23 mouse cellular contexts compared by ENCODE assay signal in the genomic region with DNA sequence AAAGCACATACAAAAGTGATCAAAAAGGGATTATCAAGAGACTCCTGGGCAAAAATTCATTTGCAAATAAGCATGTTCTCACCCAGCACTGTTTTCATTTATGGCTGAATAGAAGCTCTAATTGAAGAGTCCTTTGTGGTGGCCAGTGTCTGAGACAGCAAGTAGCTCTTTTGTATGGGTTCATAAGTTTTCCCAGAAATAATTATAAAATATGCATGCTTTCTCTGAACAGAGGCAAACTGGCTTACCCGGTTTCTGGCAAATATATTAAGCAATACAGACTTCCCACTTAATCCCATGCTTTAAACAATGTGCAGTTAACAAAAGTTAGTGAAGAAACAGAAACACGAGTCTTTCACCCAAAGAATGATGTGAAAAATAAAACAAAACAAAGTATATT.
DNase-seq lines count a peak whose midpoint lies in the region; ATAC-seq lines count a peak whose summit lies in the region.
"Had no signal": no experiment of that assay in that cellular context is flagged by ENCODE, and none has a peak within 500 bp of the region (broad histone marks: within the 10 kb centered on the region; RNA-seq: fewer than 3 reads in every experiment).

No protein-coding gene starts in this region.

- no peaks in the 10 kb centered on the region for H3K9me3 ChIP-seq in midbrain, embryonic 11.5 days (ENCODE audit: control insufficient read depth, low read length)
- H3K9me3 ChIP-seq in midbrain, embryonic 16.5 days (replicated peaks; ENCODE audit: control insufficient read depth, low read length, poor library complexity, severe bottlenecking) = no peaks in the 10 kb centered on the region
- H3K9me3 ChIP-seq: G1E had no signal

- H3K4me3 ChIP-seq in midbrain, embryonic 11.5 days (ENCODE audit: low read depth, low read length) = no peak overlapping the region
- no peak overlapping the region for H3K4me3 ChIP-seq in midbrain, embryonic 16.5 days (ENCODE audit: low read depth, low read length)

- ATAC-seq in midbrain, embryonic 11.5 days (ENCODE audit: low FRiP score) = no peak
- ATAC-seq in midbrain, embryonic 16.5 days = no peak
- ATAC-seq: activated CD4-positive, CD25-positive, alpha-beta regulatory T cell, adult 4 months; CD4-positive, CD25-positive, alpha-beta regulatory T cell, adult 4 months; Patski had no signal

- no peaks in the 10 kb centered on the region for H3K4me1 ChIP-seq in midbrain, embryonic 11.5 days (ENCODE audit: control insufficient read depth, insufficient read depth, low read length)
- no peaks in the 10 kb centered on the region for H3K4me1 ChIP-seq in midbrain, embryonic 16.5 days (ENCODE audit: control insufficient read depth, insufficient read depth, low read length)

- H3K27ac ChIP-seq in midbrain, embryonic 11.5 days (ENCODE audit: low read depth, low read length) = no peak overlapping the region
- H3K27ac ChIP-seq in midbrain, embryonic 16.5 days (ENCODE audit: low read length) = no peak overlapping the region

- WGBS in midbrain, embryonic 11.5 days = 85% methylated on average over 2 of the region's 2 CpGs
- WGBS in midbrain, embryonic 16.5 days = 71% methylated on average over 2 of the region's 2 CpGs

- H3K4me2 ChIP-seq in midbrain, embryonic 11.5 days = no peak overlapping the region
- no peak overlapping the region for H3K4me2 ChIP-seq in midbrain, embryonic 16.5 days (ENCODE audit: low read length)

- DNase-seq in midbrain, embryonic 11.5 days (ENCODE audit: low spot score, missing footprints) = peak; percentile 62
- peak; percentile 55 for DNase-seq in Muller cell, postnatal 12 days (ENCODE audit: inconsistent ontology term)
- peak; percentile 44 for DNase-seq in adipocyte (ENCODE audit: low spot score)
- DNase-seq in urinary bladder, postnatal 25 days (ENCODE audit: low spot score) = no peak
- DNase-seq in right cerebral cortex, postnatal 36 days (ENCODE audit: low spot score in 2 of 2) = no peak
- DNase-seq: adrenal gland, adult 2 months; adrenal gland, adult 8-10 months; adrenal gland, postnatal 10 days; adrenal gland, postnatal 14 days; adrenal gland, postnatal 25 days; adrenal gland, postnatal 36 days; B cell, adult 2 months; cerebellum, adult 11 months; cerebellum, adult 11-12 months; cerebellum, adult 18-20 months; cerebellum, adult 2 months; cerebellum, adult 8-10 months had no signal

- no peaks in the 10 kb centered on the region for H3K27me3 ChIP-seq in midbrain, embryonic 11.5 days (ENCODE audit: control insufficient read depth, insufficient read depth, low read length)
- H3K27me3 ChIP-seq in midbrain, embryonic 16.5 days (ENCODE audit: control insufficient read depth, insufficient read depth, low read depth, low read length) = no peaks in the 10 kb centered on the region
- H3K27me3 ChIP-seq: CH12.LX had no signal

- no peak overlapping the region for H3K9ac ChIP-seq in midbrain, embryonic 11.5 days (ENCODE audit: low read length)
- H3K9ac ChIP-seq in midbrain, embryonic 16.5 days (ENCODE audit: low read depth, low read length) = no peak overlapping the region

- no peaks in the 10 kb centered on the region for H3K36me3 ChIP-seq in midbrain, embryonic 11.5 days (ENCODE audit: control insufficient read depth, insufficient read depth, low read length)
- H3K36me3 ChIP-seq in midbrain, embryonic 16.5 days (ENCODE audit: control insufficient read depth, insufficient read depth, low read length) = no peaks in the 10 kb centered on the region
- H3K36me3 ChIP-seq: G1E had no signal

Comparison
In these comparisons a context has a peak if more than half of its experiments do, and no peak if none do; other contexts are left out.
1. DNase-seq: peak in midbrain, embryonic 11.5 days (single experiment), Muller cell, postnatal 12 days (single experiment) and adipocyte (single experiment); none in urinary bladder, postnatal 25 days (single experiment) and right cerebral cortex, postnatal 36 days (0 of 2).